Mouse (Mus musculus): Measurements from ENCODE around the gene Rhot1. TPM values are rescaled to one million over a fixed set of nuclear protein-coding genes. Genes with fewer than 3 reads are reported as not detected.
A peak's percentile ranks its signal among the peaks of the same experiment; 100 is the strongest.
"Not testable (repeated sequence)": the region's sequence is repeated elsewhere in the genome, so short reads cannot be mapped to it uniquely, and the experiment has no call there.

Rhot1 gene
- polyA plus RNA-seq, 1 experiment from 2014 or later, result 56.0 TPM

DNA sequence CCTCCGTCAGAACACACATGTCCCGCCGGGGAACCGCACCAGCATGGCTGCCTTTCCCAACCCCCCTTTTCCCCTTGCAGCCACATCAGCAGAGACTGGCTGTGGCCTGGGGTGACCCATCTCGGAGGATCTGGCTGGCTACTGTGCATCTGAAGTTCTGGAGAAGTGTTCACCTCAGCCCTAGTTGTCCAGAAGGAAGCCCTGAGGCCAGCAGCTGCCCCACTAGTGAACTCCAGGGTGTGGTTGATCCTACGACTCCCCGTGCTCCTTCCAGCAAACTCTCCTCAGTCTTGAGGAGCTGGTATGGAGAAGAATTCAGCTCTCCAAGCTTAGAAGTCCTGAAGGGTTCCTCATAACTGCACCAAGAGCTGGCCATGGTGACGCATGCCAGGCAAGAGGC, 30.5 kb upstream of the Rhot1 start:
- 84% methylated on average over 8 of the region's 8 CpGs for WGBS
- H3K27me3 ChIP-seq (ENCODE audit: insufficient read depth, poor library complexity, severe bottlenecking), result no peaks in the 10 kb centered on the region
- H3K4me1 ChIP-seq (replicated peaks), result 0 out of 2 replicates have a peak, but pooled peaks cover 3% of the 10 kb centered on the region
- no peak for DNase-seq (ENCODE audit: low spot score)
- H3K9me3 ChIP-seq, result no peaks in the 10 kb centered on the region
- no peak overlapping the region for H3K27ac ChIP-seq
- no peaks in the 10 kb centered on the region for H3K36me3 ChIP-seq
- no peak overlapping the region for H3K4me3 ChIP-seq

DNA sequence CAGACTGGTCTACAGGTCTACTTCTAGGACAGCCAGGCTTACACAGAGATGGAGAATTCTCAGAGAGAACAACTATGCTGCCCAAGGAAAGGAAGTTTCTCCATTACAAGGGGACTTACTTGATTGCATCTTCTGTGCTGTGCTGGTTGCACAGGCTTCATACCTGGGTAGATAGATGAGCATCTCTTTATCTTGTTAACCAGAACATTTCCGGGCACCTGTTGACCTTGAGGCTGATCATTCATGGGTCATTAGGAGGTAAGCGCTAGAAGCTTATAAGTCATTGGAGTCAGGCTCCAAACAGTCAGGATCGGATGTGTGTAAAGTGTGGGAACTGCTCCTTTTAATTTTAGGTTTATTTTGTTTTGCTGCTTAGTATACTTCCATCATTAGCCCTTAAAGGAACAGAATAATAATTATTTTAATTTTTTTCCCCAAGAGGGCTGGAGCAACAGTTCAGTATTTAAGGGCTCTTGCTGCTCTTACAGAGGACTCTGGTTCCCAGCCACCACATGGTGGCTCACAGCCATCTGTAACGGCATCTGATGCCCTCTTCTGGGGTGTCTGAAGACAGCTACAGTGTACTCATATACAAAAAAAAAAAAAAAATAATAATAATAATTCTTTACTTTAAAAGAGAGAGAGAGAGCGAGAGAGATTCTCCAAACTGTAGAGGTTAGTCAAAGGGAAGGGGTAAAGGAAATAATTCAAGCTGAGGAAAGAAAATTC, 27.6 kb upstream of the Rhot1 start:
- peaks cover 7% of the 10 kb centered on the region; the same call in 1 of the 2 replicates for H3K4me1 ChIP-seq (replicated peaks)
- no peak for DNase-seq (ENCODE audit: low spot score)
- H3K27ac ChIP-seq, result no peak overlapping the region
- H3K9me3 ChIP-seq, result no peaks in the 10 kb centered on the region
- H3K4me3 ChIP-seq, result no peak overlapping the region
- 74% methylated on average over 5 of the region's 5 CpGs for WGBS
- no peaks in the 10 kb centered on the region for H3K27me3 ChIP-seq (ENCODE audit: insufficient read depth, poor library complexity, severe bottlenecking)
- no peaks in the 10 kb centered on the region for H3K36me3 ChIP-seq

DNA sequence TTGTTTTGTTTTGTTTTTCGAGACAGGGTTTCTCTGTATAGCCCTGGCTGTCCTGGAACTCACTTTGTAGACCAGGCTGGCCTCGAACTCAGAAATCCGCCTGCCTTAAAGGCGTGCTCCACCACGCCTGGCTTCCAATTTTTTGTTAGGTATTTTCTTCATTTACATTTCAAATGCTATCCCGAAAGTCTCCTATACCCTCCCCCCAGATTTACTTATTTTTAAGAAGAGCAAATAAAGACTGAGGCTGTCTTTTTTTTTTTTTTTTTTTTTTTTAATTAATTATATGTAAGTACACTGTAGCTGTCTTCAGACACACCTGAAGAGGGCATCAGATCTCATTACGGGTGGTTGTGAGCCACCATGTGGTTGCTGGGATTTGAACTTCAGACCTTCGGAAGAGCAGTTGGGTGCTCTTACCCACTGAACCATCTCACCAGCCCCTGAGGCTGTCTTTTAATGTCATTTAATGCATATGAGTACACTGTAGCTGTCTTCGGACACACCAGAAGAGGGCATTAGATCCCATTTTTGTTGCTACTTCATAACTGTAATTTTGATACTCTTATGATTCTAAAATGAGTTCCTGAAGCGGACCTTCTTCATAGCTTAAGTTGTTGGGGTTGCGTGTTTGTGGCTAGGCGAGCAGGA, 25.6 kb upstream of the Rhot1 start:
- 44% methylated on average over 12 of the region's 12 CpGs for WGBS
- not testable (repeated sequence) for H3K27me3 ChIP-seq (ENCODE audit: insufficient read depth, poor library complexity, severe bottlenecking); H3K9me3 ChIP-seq; H3K36me3 ChIP-seq; DNase-seq (ENCODE audit: low spot score); H3K4me1 ChIP-seq (replicated peaks)
- Histone ChIP-seq H3K4me3 (peak overlapping the region; percentile 70), H3K27ac (peak overlapping the region; percentile 89)

DNA sequence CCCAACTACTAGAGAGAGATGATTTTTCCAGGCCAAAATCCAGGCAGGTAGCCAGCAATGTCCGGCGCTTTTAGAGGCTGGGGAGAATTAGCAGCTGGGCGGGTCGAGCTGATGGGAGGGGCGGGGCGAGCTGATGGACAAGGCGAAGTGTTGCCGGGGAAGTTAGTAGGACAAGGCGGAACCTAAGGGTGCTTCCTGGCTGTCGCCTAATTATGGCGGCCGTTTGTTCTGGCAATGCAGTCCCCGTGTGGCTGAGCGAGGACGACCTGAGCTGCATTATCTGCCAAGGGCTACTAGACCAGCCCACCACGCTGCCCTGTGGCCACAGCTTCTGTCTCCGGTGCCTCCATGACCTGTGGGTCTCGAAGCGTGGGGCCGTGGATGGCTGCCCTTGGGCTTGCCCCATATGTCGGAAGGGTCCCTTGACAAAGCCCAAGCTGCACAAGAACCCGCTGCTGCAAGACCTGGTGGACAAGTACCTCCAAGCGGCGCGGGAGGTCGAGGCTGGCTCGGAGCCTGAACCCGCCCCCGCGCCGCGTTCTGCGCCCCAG, 25.0 kb upstream of the Rhot1 start, which contains the start of gene Rnf135:
Gene Rnf135, plus strand, starts transcription at position 147 of the 551 bp plus-strand sequence.
- 3% methylated on average over 33 of the region's 33 CpGs for WGBS
- H3K9me3 ChIP-seq, result no peaks in the 10 kb centered on the region
- H3K27ac ChIP-seq, result peak within 1 kb of the TSS; percentile 89

DNA sequence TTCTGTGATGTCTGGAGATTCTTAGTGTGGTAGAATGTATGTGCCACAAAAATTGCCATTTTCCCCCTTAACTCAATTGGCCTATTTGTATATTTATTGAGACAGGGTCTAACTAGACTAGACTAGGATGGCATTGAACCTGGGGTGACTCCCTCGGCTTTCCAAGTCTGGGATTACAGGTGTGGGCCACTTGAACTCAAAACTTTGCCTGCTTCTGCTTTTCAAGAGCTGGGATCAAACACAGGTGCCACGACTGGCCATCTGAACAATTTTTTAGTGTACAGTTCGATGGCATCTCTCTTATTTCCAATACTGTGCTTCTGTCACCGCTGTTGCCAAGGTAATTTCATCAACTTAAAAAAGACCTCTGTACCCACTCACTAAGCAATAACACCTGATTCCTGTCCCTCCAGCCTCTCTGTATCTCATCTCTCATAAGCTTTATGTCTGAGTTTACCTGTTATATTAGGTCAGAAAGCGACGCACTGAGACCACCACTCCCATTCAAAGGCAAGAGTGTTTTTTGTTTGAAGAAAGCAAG, 24.2 kb upstream of the Rhot1 start:
- Histone ChIP-seq H3K4me3 (peak overlapping the region; percentile 70), H3K27ac (no peak overlapping the region), H3K9me3 (no peaks in the 10 kb centered on the region), H3K4me1 (replicated peaks) (peaks cover 7% of the 10 kb centered on the region; the same call in 1 of the 2 replicates), H3K27me3 (ENCODE audit: insufficient read depth, poor library complexity, severe bottlenecking) (no peaks in the 10 kb centered on the region), H3K36me3 (no peaks in the 10 kb centered on the region)
- DNase-seq (ENCODE audit: low spot score), result no peak
- 93% methylated on average over 6 of the region's 6 CpGs for WGBS

More for the DNA sequence above, 25.0 kb upstream of the Rhot1 start, which contains the start of gene Rnf135:
- H3K36me3 ChIP-seq, result no peaks in the 10 kb centered on the region
- H3K4me3 ChIP-seq, result peak within 1 kb of the TSS; percentile 70
- H3K27me3 ChIP-seq (ENCODE audit: insufficient read depth, poor library complexity, severe bottlenecking), result no peaks in the 10 kb centered on the region
- H3K4me1 ChIP-seq (replicated peaks), result peaks cover 7% of the 10 kb centered on the region; the same call in 1 of the 2 replicates
- DNase-seq (ENCODE audit: low spot score), result peak; percentile 82

DNA sequence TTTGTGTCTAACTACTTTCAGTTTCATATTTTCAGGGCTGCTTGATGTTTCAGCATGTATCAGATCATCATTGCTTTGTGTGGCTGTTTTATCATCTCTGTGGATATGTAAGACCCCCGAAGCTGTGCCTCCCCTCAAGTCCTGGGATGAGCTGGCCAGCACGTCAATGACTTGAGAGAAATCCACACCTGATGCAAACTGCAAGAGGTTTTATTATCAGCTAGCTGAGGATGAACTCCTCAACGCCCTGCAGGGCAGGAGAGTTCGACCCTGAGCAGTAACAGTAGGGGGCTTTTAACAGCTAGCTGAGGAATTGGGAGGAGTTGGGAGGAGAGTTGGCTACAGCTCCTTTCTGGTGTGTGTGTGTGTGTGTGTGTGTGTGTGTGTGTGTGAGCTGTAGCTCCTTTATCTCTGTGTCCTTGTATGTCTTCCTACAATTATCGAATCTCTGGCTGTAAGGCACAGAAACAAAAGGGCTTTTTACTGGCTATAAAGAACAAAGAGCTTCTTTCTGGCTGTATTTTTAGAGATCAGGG, 23.3 kb upstream of the Rhot1 start:
- H3K27me3 ChIP-seq (ENCODE audit: insufficient read depth, poor library complexity, severe bottlenecking); H3K9me3 ChIP-seq; H3K4me1 ChIP-seq (replicated peaks); H3K36me3 ChIP-seq; H3K27ac ChIP-seq; H3K4me3 ChIP-seq; DNase-seq (ENCODE audit: low spot score): not testable (repeated sequence)
- WGBS, result 65% methylated on average over 5 of the region's 5 CpGs

DNA sequence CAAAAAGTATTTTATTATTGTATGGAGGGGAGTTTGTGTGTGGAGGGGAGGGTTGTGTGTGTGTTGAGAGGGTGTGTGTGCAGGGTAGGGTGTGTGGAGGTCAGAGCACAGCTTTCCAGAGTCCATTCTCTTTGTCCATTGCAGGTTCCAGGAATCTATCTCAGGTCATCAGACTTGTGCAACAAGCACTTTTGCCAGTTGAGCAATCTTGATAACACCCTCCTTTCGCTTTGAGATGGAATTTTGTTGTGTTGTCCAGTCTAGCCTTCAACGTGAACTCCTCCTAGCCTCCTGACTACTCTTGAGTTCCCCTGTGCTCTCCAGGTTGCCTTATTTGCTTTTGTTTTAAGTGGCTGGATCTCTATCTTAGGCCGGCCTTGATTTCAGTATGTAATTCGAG, 18.5 kb upstream of the Rhot1 start:
- no peak for DNase-seq (ENCODE audit: low spot score)
- no peaks in the 10 kb centered on the region for H3K4me1 ChIP-seq (replicated peaks)
- no peaks in the 10 kb centered on the region for H3K9me3 ChIP-seq
- H3K27ac ChIP-seq, result no peak overlapping the region
- no peaks in the 10 kb centered on the region for H3K27me3 ChIP-seq (ENCODE audit: insufficient read depth, poor library complexity, severe bottlenecking)
- WGBS, result 75% methylated on average over 4 of the region's 4 CpGs
- no peak overlapping the region for H3K4me3 ChIP-seq
- peaks cover 8% of the 10 kb centered on the region for H3K36me3 ChIP-seq

DNA sequence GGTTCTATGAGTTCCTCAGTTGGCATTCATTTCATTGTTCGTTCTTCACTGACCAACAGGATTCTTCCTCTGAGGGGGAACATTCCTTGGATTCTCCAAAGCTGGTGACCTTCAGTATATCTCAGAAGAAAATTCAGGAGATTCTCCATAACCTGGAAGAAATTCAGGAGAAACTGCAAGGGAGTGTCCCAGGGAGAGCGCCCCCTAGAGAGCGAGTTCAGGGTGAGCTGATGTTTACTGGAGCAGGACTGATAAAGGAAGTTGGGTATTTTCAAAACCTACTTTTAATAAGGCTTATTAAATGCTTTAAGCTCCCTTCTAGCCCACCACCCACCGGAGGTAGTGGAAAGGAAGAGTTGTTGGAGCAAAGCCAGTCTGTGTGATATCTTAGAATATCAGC, 15.0 kb upstream of the Rhot1 start:
- no peaks in the 10 kb centered on the region for H3K4me1 ChIP-seq (replicated peaks)
- no peak for DNase-seq (ENCODE audit: low spot score)
- H3K27ac ChIP-seq, result no peak overlapping the region
- no peak overlapping the region for H3K4me3 ChIP-seq
- no peaks in the 10 kb centered on the region for H3K9me3 ChIP-seq
- 65% methylated on average over 4 of the region's 4 CpGs for WGBS
- H3K27me3 ChIP-seq (ENCODE audit: insufficient read depth, poor library complexity, severe bottlenecking), result no peaks in the 10 kb centered on the region
- H3K36me3 ChIP-seq, result peaks cover 8% of the 10 kb centered on the region

DNA sequence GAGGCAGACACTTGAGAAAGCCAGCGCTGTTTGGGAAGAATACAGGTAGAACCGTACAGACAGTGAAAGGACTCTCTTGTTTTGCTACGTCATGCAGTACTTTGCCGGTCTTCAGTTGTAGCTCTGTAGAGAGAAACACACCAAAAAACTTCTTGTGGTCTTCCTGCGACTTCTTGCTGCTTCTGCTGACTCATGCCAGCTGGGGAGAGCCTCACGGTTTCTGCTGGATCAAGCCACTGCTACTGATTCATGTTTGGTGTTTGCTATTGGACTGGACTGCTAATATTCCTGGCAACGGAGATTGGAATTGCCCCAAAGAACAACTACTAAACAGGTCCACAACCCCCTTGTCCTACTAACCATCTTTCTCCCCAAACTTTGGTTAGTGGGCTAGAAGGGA, 12.5 kb upstream of the Rhot1 start:
- Histone ChIP-seq H3K4me3 (no peak overlapping the region), H3K27me3 (ENCODE audit: insufficient read depth, poor library complexity, severe bottlenecking) (no peaks in the 10 kb centered on the region), H3K36me3 (peaks cover 8% of the 10 kb centered on the region), H3K4me1 (replicated peaks) (no peaks in the 10 kb centered on the region), H3K9me3 (no peaks in the 10 kb centered on the region), H3K27ac (no peak overlapping the region)
- DNase-seq (ENCODE audit: low spot score), result no peak
- WGBS, result 84% methylated on average over 7 of the region's 7 CpGs

DNA sequence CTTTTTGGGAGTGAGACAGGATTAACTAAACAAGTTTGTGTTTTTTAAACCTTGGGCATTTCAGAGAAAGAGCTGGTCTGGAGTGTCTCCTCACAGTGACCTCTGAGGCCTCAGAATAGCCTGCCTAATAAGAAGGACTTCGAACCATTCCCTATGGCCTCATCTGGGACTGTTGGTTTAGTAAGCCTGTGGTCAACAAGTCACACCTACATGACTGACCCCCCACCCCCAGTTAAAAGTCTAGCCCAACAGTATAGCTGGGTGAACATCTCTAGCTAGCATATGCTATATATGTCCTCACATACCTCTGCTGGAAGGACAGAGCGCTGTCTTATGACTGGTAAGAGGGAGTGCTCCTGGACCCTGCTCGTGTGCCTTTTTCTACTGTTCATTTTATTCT, 9.5 kb upstream of the Rhot1 start:
- peaks cover 5% of the 10 kb centered on the region for H3K36me3 ChIP-seq
- H3K9me3 ChIP-seq, result no peaks in the 10 kb centered on the region
- H3K27ac ChIP-seq, result no peak overlapping the region
- no peak overlapping the region for H3K4me3 ChIP-seq
- 93% methylated on average over 3 of the region's 3 CpGs for WGBS
- H3K27me3 ChIP-seq (ENCODE audit: insufficient read depth, poor library complexity, severe bottlenecking), result no peaks in the 10 kb centered on the region
- H3K4me1 ChIP-seq (replicated peaks), result no peaks in the 10 kb centered on the region
- DNase-seq (ENCODE audit: low spot score), result no peak

DNA sequence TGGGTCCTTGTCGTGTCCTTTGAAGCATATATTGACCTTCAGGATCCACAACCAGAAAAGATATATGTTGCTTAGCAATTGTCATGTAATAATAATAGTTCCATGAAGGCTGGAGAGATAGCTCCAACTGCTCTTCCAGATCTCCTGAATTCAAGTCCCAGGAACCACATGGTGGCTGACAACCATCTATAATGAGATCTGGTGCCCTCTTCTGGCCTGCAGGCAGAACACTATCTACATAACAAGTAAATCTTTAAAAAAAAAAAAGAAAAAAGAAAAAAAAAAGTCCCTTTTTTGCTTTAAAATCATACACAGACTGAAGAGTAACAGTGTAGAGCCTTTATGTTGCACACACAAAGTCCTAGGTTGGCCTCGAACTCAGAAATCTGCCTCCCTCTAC, 9.0 kb upstream of the Rhot1 start:
- Histone ChIP-seq H3K27ac (no peak overlapping the region), H3K36me3 (peaks cover under 1% of the 10 kb centered on the region; the same call in 1 of the 2 replicates), H3K27me3 (ENCODE audit: insufficient read depth, poor library complexity, severe bottlenecking) (no peaks in the 10 kb centered on the region), H3K4me1 (replicated peaks) (no peaks in the 10 kb centered on the region), H3K4me3 (no peak overlapping the region), H3K9me3 (no peaks in the 10 kb centered on the region)
- 97% methylated on average over 2 of the region's 2 CpGs for WGBS
- DNase-seq (ENCODE audit: low spot score), result no peak

DNA sequence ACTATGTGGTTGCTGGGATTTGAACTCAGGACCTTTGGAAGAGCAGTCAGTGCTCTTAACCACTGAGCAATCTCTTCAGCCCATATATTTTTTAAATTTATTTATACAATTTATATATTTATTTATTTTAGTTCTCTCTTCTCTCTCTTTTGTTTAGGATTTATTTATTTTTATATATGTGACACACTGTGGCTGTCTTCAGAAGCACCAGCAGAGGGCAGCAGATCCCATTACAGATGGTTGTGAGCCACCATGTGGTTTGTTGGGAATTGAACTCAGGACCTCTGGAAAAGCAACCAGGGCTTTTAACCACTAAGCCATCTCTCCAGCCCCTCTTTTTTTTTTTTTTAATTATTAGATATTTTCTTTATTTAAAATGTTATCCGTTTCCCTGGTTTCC, 8.5 kb upstream of the Rhot1 start:
- no peaks in the 10 kb centered on the region for H3K27me3 ChIP-seq (ENCODE audit: insufficient read depth, poor library complexity, severe bottlenecking)
- H3K36me3 ChIP-seq, result no peaks in the 10 kb centered on the region
- no peaks in the 10 kb centered on the region for H3K4me1 ChIP-seq (replicated peaks)
- no peak overlapping the region for H3K27ac ChIP-seq
- DNase-seq (ENCODE audit: low spot score), result no peak
- WGBS, result 67% methylated on average over 1 of the region's 1 CpGs
- no peaks in the 10 kb centered on the region for H3K9me3 ChIP-seq
- H3K4me3 ChIP-seq, result no peak overlapping the region

DNA sequence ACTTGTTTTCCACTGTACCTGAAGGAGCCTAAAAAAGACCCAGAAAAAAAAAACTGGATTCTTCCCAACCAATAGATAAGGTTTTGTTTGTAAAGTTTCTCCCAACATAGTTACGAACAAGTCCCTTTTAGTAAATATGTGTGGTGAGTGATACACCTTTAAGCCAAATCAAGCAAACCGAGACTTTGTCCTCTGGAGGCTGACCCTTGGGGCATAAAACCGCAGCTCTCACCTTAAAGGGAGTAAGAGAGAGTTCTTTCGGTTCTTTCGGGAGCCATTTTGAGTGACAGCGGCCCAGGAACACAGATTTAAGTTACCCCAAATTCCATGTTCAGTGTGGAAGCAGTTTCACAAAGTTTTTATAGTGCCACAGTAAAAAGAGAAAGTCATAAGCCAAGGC, 6.5 kb upstream of the Rhot1 start:
- H3K36me3 ChIP-seq, result no peaks in the 10 kb centered on the region
- 80% methylated on average over 6 of the region's 6 CpGs for WGBS
- DNase-seq (ENCODE audit: low spot score), result no peak
- no peak overlapping the region for H3K4me3 ChIP-seq
- no peaks in the 10 kb centered on the region for H3K9me3 ChIP-seq
- no peaks in the 10 kb centered on the region for H3K4me1 ChIP-seq (replicated peaks)
- H3K27me3 ChIP-seq (ENCODE audit: insufficient read depth, poor library complexity, severe bottlenecking), result no peaks in the 10 kb centered on the region
- no peak overlapping the region for H3K27ac ChIP-seq
